Mouse (Mus musculus) midbrain, embryonic 14.5 days (tissue): Measurements from ENCODE around the gene Lck. TPM values are rescaled to one million over a fixed set of nuclear protein-coding genes. Genes with fewer than 3 reads are reported as not detected.
"Not testable (repeated sequence)": the region's sequence is repeated elsewhere in the genome, so short reads cannot be mapped to it uniquely, and the experiment has no call there.

Experiments used
- ATAC-seq: fragments of 200-750 bp; cut with Nextera tagmentation; 2 replicates; pipeline ENCODE4 v1.8.0; 2017; ENCODE audit warnings: moderate number of reproducible peaks, moderate library complexity; ENCODE audit not compliant: low FRiP score, low TSS enrichment
- DNase-seq: peaks from one replicate; pipeline ENCODE4 v3.0.0-alpha.2; 2015
- H3K27ac ChIP-seq: fragments of 300-500 bp; sonication (generic); replicated peaks from 2 replicates; pipeline ENCODE4 v1.5.1; 2014; ENCODE audit warnings: mild to moderate bottlenecking, low read depth, low read length, moderate library complexity
- H3K27me3 ChIP-seq: fragments of 300-500 bp; sonication (generic); 2 replicates; pipeline ENCODE4 v1.6.1; 2014; ENCODE audit warnings: low read length, control low read depth, mixed read lengths; ENCODE audit not compliant: control insufficient read depth, insufficient read depth
- H3K36me3 ChIP-seq: fragments of 300-500 bp; sonication (generic); 2 replicates; pipeline ENCODE4 v1.6.1; 2014; ENCODE audit warnings: low read length, control low read depth; ENCODE audit not compliant: control insufficient read depth, insufficient read depth
- H3K4me1 ChIP-seq: fragments of 300-500 bp; sonication (generic); 2 replicates; pipeline ENCODE4 v1.6.1; 2014; ENCODE audit warnings: mild to moderate bottlenecking, antibody characterized with exemption, low read length, control low read depth; ENCODE audit not compliant: control insufficient read depth, insufficient read depth
- H3K4me2 ChIP-seq: fragments of 300-500 bp; sonication (generic); 2 replicates; pipeline ENCODE4 v1.6.1; 2014; ENCODE audit warnings: mild to moderate bottlenecking, low read length, moderate library complexity
- H3K4me3 ChIP-seq: fragments of 300-500 bp; sonication (generic); replicated peaks from 2 replicates; pipeline ENCODE4 v1.5.1; 2014; ENCODE audit warnings: low read depth, low read length
- H3K9ac ChIP-seq: fragments of 300-500 bp; sonication (generic); replicated peaks from 2 replicates; pipeline ENCODE4 v1.6.1; 2014; ENCODE audit warnings: mild to moderate bottlenecking, low read length, moderate library complexity
- H3K9me3 ChIP-seq: fragments of 300-500 bp; sonication (generic); 2 replicates; pipeline ENCODE4 v1.6.1; 2016; ENCODE audit warnings: low read length, control low read depth, mixed read lengths; ENCODE audit not compliant: control insufficient read depth
- WGBS: fragments of 180-500 bp; shearing (Covaris S2); extraction: QIAGEN DNeasy Blood & Tissue Kit; methylation state at CpG from one replicate; pipeline ENCODE4 v1.1.7; 2014; 5-methylcytosine and 5-hydroxymethylcytosine counted together
- polyA plus RNA-seq: library from polyadenylated mRNA; unstranded; fragments of >200 nt; fragmentation: Nextera tagmentation; extraction: Ambion mirVana; gene quantifications from 2 replicates; pipeline ENCODE4 v1.2.1, GENCODE M21; 2014

The Lck gene
- polyA plus RNA-seq, 1 experiment from 2014 or later: 9.0 TPM

GRCm38 (mm10) chr4:129555421-129555861, 18.0 kb downstream of the Lck start:
- Histone ChIP-seq H3K4me2 (peak overlapping the region; percentile 70), H3K4me3 (peak overlapping the region; percentile 44), H3K4me1 (peaks cover 9% of the 10 kb centered on the region), H3K27ac (peak overlapping the region; percentile 65), H3K9ac (peak overlapping the region; percentile 60; the same call in 1 of the 2 replicates), H3K9me3 (no peaks in the 10 kb centered on the region), H3K27me3 (no peaks in the 10 kb centered on the region), H3K36me3 (no peaks in the 10 kb centered on the region)
- WGBS: 5% methylated on average over 16 of the region's 16 CpGs
- no peak for ATAC-seq
- DNase-seq: peak; percentile 61

GRCm38 (mm10) chr4:129554512-129554911, 18.9 kb downstream of the Lck start:
- 51% methylated on average over 4 of the region's 6 CpGs for WGBS
- H3K27ac ChIP-seq, H3K36me3 ChIP-seq, H3K9ac ChIP-seq, H3K4me1 ChIP-seq, H3K9me3 ChIP-seq, H3K4me2 ChIP-seq, DNase-seq, ATAC-seq, H3K4me3 ChIP-seq, H3K27me3 ChIP-seq: not testable (repeated sequence)

GRCm38 (mm10) chr4:129550295-129550694, 23.1 kb downstream of the Lck start:
- DNase-seq (no peak), ATAC-seq (no peak)
- peaks cover 2% of the 10 kb centered on the region for H3K4me1 ChIP-seq
- H3K27ac ChIP-seq: no peak overlapping the region
- no peak overlapping the region for H3K9ac ChIP-seq
- WGBS: 70% methylated on average over 1 of the region's 1 CpGs
- no peak overlapping the region for H3K4me2 ChIP-seq
- H3K4me3 ChIP-seq: no peak overlapping the region
- H3K9me3 ChIP-seq: no peaks in the 10 kb centered on the region
- no peaks in the 10 kb centered on the region for H3K27me3 ChIP-seq
- no peaks in the 10 kb centered on the region for H3K36me3 ChIP-seq

- H3K27ac ChIP-seq: no peak overlapping the region
- 91% methylated on average over 2 of the region's 2 CpGs for WGBS
- H3K27me3 ChIP-seq: no peaks in the 10 kb centered on the region
- H3K4me2 ChIP-seq: no peak overlapping the region
- ATAC-seq (no peak), DNase-seq (peak; percentile 26)
- no peaks in the 10 kb centered on the region for H3K4me1 ChIP-seq
- no peak overlapping the region for H3K4me3 ChIP-seq
- no peaks in the 10 kb centered on the region for H3K36me3 ChIP-seq
- no peaks in the 10 kb centered on the region for H3K9me3 ChIP-seq
- no peak overlapping the region for H3K9ac ChIP-seq
Measured at GRCm38 (mm10) chr4:129549306-129549705, 24.1 kb downstream of the Lck start.

GRCm38 (mm10) chr4:129547631-129548030, 25.8 kb downstream of the Lck start:
- not testable (repeated sequence) for H3K9ac ChIP-seq, H3K36me3 ChIP-seq, H3K4me2 ChIP-seq, H3K27me3 ChIP-seq, H3K4me3 ChIP-seq, H3K4me1 ChIP-seq, ATAC-seq, DNase-seq, H3K27ac ChIP-seq, H3K9me3 ChIP-seq
- WGBS: 85% methylated on average over 4 of the region's 4 CpGs

GRCm38 (mm10) chr4:129544106-129544505, 29.3 kb downstream of the Lck start:
- no peak overlapping the region for H3K27ac ChIP-seq
- H3K9ac ChIP-seq: no peak overlapping the region
- WGBS: 89% methylated on average over 4 of the region's 4 CpGs
- H3K4me1 ChIP-seq: peaks cover 12% of the 10 kb centered on the region
- H3K9me3 ChIP-seq: no peaks in the 10 kb centered on the region
- no peak overlapping the region for H3K4me2 ChIP-seq
- ATAC-seq (no peak), DNase-seq (no peak)
- H3K27me3 ChIP-seq: no peaks in the 10 kb centered on the region
- no peak overlapping the region for H3K4me3 ChIP-seq
- no peaks in the 10 kb centered on the region for H3K36me3 ChIP-seq

- Histone ChIP-seq H3K4me3 (peak within 1 kb of the TSS; percentile 78), H3K27ac (peak within 1 kb of the TSS; percentile 74), H3K9me3 (no peaks in the 10 kb centered on the region), H3K9ac (peak within 1 kb of the TSS; percentile 78), H3K36me3 (no peaks in the 10 kb centered on the region), H3K4me1 (peaks cover 12% of the 10 kb centered on the region), H3K27me3 (no peaks in the 10 kb centered on the region), H3K4me2 (peak within 1 kb of the TSS; percentile 68)
- ATAC-seq (peak; percentile 99), DNase-seq (peak; percentile 98)
- WGBS: under 1% methylated on average over 46 of the region's 46 CpGs
Measured at GRCm38 (mm10) chr4:129542592-129543141, 30.8 kb downstream of the Lck start, which contains the start of gene Hdac1. Gene Hdac1 (minus strand): TSS chr4:129542713.

- DNase-seq (peak; percentile 49), ATAC-seq (0 out of 2 replicates have a peak, but pooled peaks have one; percentile 15)
- Histone ChIP-seq H3K9ac (peak overlapping the region; percentile 78), H3K4me2 (peak overlapping the region; percentile 68), H3K36me3 (no peaks in the 10 kb centered on the region), H3K27me3 (no peaks in the 10 kb centered on the region), H3K27ac (peak overlapping the region; percentile 74), H3K4me3 (peak overlapping the region; percentile 78), H3K9me3 (no peaks in the 10 kb centered on the region), H3K4me1 (peaks cover 12% of the 10 kb centered on the region)
- 0% methylated on average over 30 of the region's 30 CpGs for WGBS
Measured at GRCm38 (mm10) chr4:129541868-129542591, 31.4 kb downstream of the Lck start.

- WGBS: 94% methylated on average over 6 of the region's 6 CpGs
- no peaks in the 10 kb centered on the region for H3K27me3 ChIP-seq
- H3K27ac ChIP-seq: no peak overlapping the region
- 0 out of 2 replicates have a peak, but pooled peaks cover 5% of the 10 kb centered on the region for H3K36me3 ChIP-seq
- no peak for DNase-seq
- no peak for ATAC-seq
- H3K9ac ChIP-seq: no peak overlapping the region
- H3K4me3 ChIP-seq: no peak overlapping the region
- peaks cover 12% of the 10 kb centered on the region for H3K4me1 ChIP-seq
- H3K4me2 ChIP-seq: no peak overlapping the region
- no peaks in the 10 kb centered on the region for H3K9me3 ChIP-seq
Measured at GRCm38 (mm10) chr4:129540012-129540411, 33.4 kb downstream of the Lck start.
